In the genomic region with DNA sequence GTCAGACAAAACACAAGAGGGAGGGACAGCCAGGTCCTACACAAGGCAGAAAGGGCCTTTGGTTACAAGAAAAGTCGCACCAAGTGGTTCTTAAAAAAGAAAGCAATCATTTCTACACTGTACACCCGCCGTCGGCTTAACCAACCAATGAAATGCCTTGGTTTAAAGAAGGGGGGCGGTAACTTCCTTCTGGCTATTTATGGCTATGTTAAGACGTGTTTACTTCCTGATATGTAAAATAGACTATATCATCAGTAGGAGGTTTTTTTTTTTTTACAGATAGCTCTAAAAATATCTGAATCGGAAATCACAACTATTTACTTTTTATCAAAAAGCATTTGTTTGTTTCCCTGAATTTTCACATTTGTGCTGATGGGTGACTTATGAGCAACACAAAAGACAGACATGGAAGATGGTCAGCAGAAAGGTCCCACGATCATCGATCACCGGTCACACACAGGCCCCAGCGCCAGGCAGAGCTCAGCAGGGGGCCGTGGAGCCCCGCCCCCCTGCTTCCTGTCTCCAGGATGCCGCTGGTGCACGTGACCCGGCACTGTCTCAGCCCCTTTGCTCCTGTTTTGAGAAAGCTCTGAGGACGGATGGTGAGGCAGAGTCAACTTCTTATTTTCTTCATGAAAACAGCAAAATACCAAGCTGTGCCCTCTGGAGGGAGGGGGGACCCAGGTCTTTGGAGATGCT, we compare ENCODE assay signal across 9 mouse cellular contexts. TPM values are rescaled to one million over a fixed set of nuclear protein-coding genes. Genes with fewer than 3 reads are reported as not detected.
A peak's percentile ranks its signal among the peaks of the same experiment; 100 is the strongest.
DNase-seq lines count a peak whose midpoint lies in the region; ATAC-seq and TF ChIP-seq lines count a peak whose summit lies in the region.
"Had no signal": no experiment of that assay in that cellular context is flagged by ENCODE, and none has a peak within 500 bp of the region (broad histone marks: within the 10 kb centered on the region; RNA-seq: fewer than 3 reads in every experiment).

No protein-coding gene starts in this region.

- WGBS in midbrain, postnatal 0 days: 84% methylated on average over 17 of the region's 17 CpGs

- peak overlapping the region; percentile 51 for H3K4me3 ChIP-seq in megakaryocyte, embryonic 14.5 days (replicated peaks)
- H3K4me3 ChIP-seq in midbrain, postnatal 0 days (ENCODE audit: low read depth, low read length): no peak overlapping the region
- no peak overlapping the region for H3K4me3 ChIP-seq in left cerebral cortex, adult 2 months
- H3K4me3 ChIP-seq: myocyte had no signal

- H3K36me3 ChIP-seq in megakaryocyte, embryonic 14.5 days (replicated peaks; ENCODE audit: low read length): no peaks in the 10 kb centered on the region
- peaks cover 29% of the 10 kb centered on the region for H3K36me3 ChIP-seq in midbrain, postnatal 0 days (ENCODE audit: insufficient read depth, low read length)

- peak; percentile 91 for DNase-seq in CD4-positive helper T cell, adult 2 months (ENCODE audit: low read depth, low spot score)
- DNase-seq in R1 (ENCODE audit: low read depth, low spot score): peak; percentile 77
- peak; percentile 94 for DNase-seq in induced T-regulatory cell, adult 2 months (ENCODE audit: low read depth)
- no peak for DNase-seq in midbrain, postnatal 0 days (ENCODE audit: low spot score)
- no peak for DNase-seq in urinary bladder, adult 18-20 months (ENCODE audit: low spot score in 2 of 2)
- DNase-seq in left cerebral cortex, adult 2 months (ENCODE audit: extremely low spot score in 1 of 2, low spot score in 2 of 2): no peak

- intact Hi-C loops in left cerebral cortex, adult 2 months (cut with DNase I): no loop called here

- ATAC-seq in midbrain, postnatal 0 days (ENCODE audit: low FRiP score): no peak
- ATAC-seq in cerebellum, adult (ENCODE audit: insufficient number of reproducible peaks, low FRiP score, low TSS enrichment): no peak

- no peak overlapping the region for H3K9ac ChIP-seq in midbrain, postnatal 0 days (replicated peaks; ENCODE audit: low read length, poor library complexity, severe bottlenecking)

- H3K27me3 ChIP-seq in megakaryocyte, embryonic 14.5 days (replicated peaks): peaks cover 76% of the 10 kb centered on the region
- no peaks in the 10 kb centered on the region for H3K27me3 ChIP-seq in midbrain, postnatal 0 days (ENCODE audit: insufficient read depth, low read length)

- H3K9me3 ChIP-seq in megakaryocyte, embryonic 14.5 days: peaks cover 25% of the 10 kb centered on the region
- no peaks in the 10 kb centered on the region for H3K9me3 ChIP-seq in midbrain, postnatal 0 days (ENCODE audit: low read length)

- H3K4me1 ChIP-seq in megakaryocyte, embryonic 14.5 days: peaks cover 9% of the 10 kb centered on the region
- no peaks in the 10 kb centered on the region for H3K4me1 ChIP-seq in midbrain, postnatal 0 days (ENCODE audit: insufficient read depth, low read length)

- no peak for TF ChIP-seq CTCF in midbrain, postnatal 0 days (IDR thresholded peaks at IDR 0.05)
- no peak for TF ChIP-seq CTCF in left cerebral cortex, adult 2 months (IDR thresholded peaks at IDR 0.05)

- H3K27ac ChIP-seq in midbrain, postnatal 0 days (ENCODE audit: low read depth, low read length): no peak overlapping the region
- no peak overlapping the region for H3K27ac ChIP-seq in left cerebral cortex, adult 2 months

- no peak overlapping the region for H3K4me2 ChIP-seq in midbrain, postnatal 0 days (ENCODE audit: low read depth, low read length, poor library complexity, severe bottlenecking)

RNA-seq across cellular contexts. Expression of gene Znfx1, which starts 39.1 kb away (rescaled TPM):
- 3.0 and 8.9 TPM in 2 replicates for polyA plus RNA-seq in megakaryocyte, embryonic 14.5 days (2012; ENCODE audit: insufficient read depth, low replicate concordance)
- total RNA-seq in midbrain, postnatal 0 days (2014; rRNA removed): 28.4 and 32.2 TPM in 2 replicates
- polyA plus RNA-seq in midbrain, postnatal 0 days (2015; fragmentation: Nextera tagmentation; extraction: Ambion mirVana): 4.7 and 6.0 TPM in 2 replicates
- total RNA-seq in left cerebral cortex, adult 2 months (2021): 10 to 100 TPM; 76.7 to 80.7 TPM

Comparison
In these comparisons a context has a peak if more than half of its experiments do, and no peak if none do; other contexts are left out.
1. DNase-seq: peak in CD4-positive helper T cell, adult 2 months (single experiment), R1 (single experiment) and induced T-regulatory cell, adult 2 months (single experiment); none in midbrain, postnatal 0 days (single experiment), urinary bladder, adult 18-20 months (0 of 2) and left cerebral cortex, adult 2 months (0 of 2).